Mouse (Mus musculus): ENCODE results near the gene Plekha4.
"Not testable (repeated sequence)": the region's sequence is repeated elsewhere in the genome, so short reads cannot be mapped to it uniquely, and the experiment has no call there.

DNA sequence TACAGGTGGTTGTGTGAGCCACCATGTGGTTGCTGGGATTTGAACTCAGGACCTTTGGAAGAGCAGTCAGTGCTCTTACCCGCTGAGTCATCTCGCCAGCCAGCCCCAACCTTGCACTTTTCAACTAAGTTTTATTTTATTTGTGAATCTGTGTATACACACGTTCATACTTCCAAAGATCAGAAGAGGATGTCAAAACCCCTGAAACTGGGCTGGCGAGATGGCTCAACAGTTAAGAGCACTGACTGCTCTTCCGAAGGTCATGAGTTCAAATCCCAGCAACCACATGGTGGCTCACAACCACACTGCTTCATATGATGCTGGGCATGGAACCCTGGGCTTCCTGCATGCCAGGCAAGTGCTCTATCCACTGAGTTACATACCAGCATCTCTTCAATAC is 41.1 kb upstream of the Plekha4 start:
- not testable (repeated sequence) for TF ChIP-seq MAFK (IDR thresholded peaks at IDR 0.05; ENCODE audit: borderline replicate concordance, low read depth, low read length); CHD1 (IDR thresholded peaks at IDR 0.05; ENCODE audit: low read depth, low read length)

Data from MEL (cell line).